Mouse (Mus musculus) kidney, adult 2 months (tissue): Measurements from ENCODE around the gene Plppr2. TPM values are rescaled to one million over a fixed set of nuclear protein-coding genes. Genes with fewer than 3 reads are reported as not detected.

Source experiments
- DNase-seq: peaks from one replicate; pipeline ENCODE4 v3.0.0; 2021
- H3K27ac ChIP-seq: fragments of 200-500 bp; 2 replicates; pipeline ENCODE4 v1.5.1; 2012; ENCODE audit warnings: low read depth, low read length, control low read depth, inconsistent platforms; ENCODE audit not compliant: insufficient read depth
- H3K27me3 ChIP-seq: fragments of 200-500 bp; replicated peaks from 2 replicates; pipeline ENCODE4 v1.6.1; 2012; ENCODE audit warnings: mild to moderate bottlenecking, moderate library complexity, low read length, inconsistent platforms; ENCODE audit not compliant: control insufficient read depth, insufficient read depth
- H3K36me3 ChIP-seq: fragments of 200-500 bp; 2 replicates; pipeline ENCODE4 v1.6.1; 2012; ENCODE audit warnings: mild to moderate bottlenecking, moderate library complexity, low read length, inconsistent platforms; ENCODE audit not compliant: control insufficient read depth, insufficient read depth
- H3K4me1 ChIP-seq: fragments of 200-500 bp; 2 replicates; pipeline ENCODE4 v1.6.1; 2011; ENCODE audit warnings: low read length; ENCODE audit not compliant: control insufficient read depth, insufficient read depth
- H3K4me3 ChIP-seq: fragments of 200-500 bp; 2 replicates; pipeline ENCODE4 v1.5.1; 2011; ENCODE audit warnings: mild to moderate bottlenecking, low read depth, low read length, control low read depth; ENCODE audit not compliant: insufficient read depth
- CTCF ChIP-seq: fragments of 200-500 bp; conservative IDR thresholded peaks from 2 replicates; pipeline ENCODE4 v1.5.1; 2011; ENCODE audit warnings: low read depth, mild to moderate bottlenecking, control low read depth, low read length, moderate library complexity, mixed read lengths; ENCODE audit not compliant: insufficient read depth, insufficient read length
- POLR2A ChIP-seq: fragments of 200-500 bp; IDR thresholded peaks from one replicate; pipeline ENCODE4 v1.6.1; 2011; ENCODE audit warnings: low read depth, low read length, control low read depth
- WGBS: fragments of 180-500 bp; shearing (Covaris S2); methylation state at CpG from one replicate; pipeline ENCODE4 v1.1.7; 2018; 5-methylcytosine and 5-hydroxymethylcytosine counted together
- polyA plus RNA-seq: library from polyadenylated mRNA; depleted of rRNA; stranded (reverse); fragments of >200 nt; gene quantifications from 2 replicates; pipeline ENCODE4 v1.2.3, GENCODE M21; 2012; rRNA removed

The Plppr2 gene
- polyA plus RNA-seq, 1 experiment = 6.0 TPM

GRCm38 (mm10) chr9:21992227-21992626 is 55.4 kb downstream of the Plppr2 start:
- WGBS = 59% methylated on average over 4 of the region's 4 CpGs
- H3K4me3 ChIP-seq = no peak overlapping the region
- no peaks in the 10 kb centered on the region for H3K27me3 ChIP-seq
- peaks cover 7% of the 10 kb centered on the region for H3K4me1 ChIP-seq
- H3K27ac ChIP-seq = no peak overlapping the region
- TF ChIP-seq POLR2A (no peak), CTCF (no peak)
- no peaks in the 10 kb centered on the region for H3K36me3 ChIP-seq
- DNase-seq = peak; percentile 63

DNA sequence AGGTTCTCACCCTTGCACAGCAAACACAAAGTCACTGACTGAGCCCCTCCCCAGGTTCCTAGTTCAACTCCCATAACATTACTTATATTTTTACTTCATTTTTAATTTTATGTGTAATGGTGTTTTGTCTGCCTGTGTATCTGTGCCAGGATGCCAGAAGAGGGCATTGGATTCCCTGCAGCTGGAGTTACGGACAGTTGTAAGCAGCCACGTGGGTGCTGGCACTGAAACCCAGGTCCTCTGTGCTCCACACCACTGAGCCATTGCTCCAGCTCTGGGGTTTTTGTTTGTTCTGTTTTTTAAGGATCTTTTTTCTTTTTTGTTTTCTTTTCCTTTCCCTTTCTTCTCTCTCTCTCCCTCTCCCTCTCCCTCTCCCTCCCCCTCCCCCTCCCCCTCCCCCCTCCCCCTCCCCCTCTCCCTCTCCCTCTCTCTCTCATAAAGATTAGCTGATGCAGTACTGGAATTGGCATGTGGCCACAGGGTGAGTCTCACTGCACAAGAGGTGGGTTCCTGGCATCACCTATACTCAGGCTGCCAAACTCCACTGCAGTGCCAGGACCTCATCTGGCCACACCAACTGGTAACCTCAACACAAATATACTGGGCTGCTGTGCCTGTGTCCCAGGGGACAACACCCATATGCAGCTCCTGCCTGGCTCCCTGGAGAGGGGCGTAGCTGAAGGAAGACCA is 59.5 kb downstream of the Plppr2 start:
- WGBS = 81% methylated on average over 3 of the region's 3 CpGs
- Histone ChIP-seq H3K4me3 (no peak overlapping the region), H3K27ac (no peak overlapping the region), H3K27me3 (no peaks in the 10 kb centered on the region), H3K36me3 (no peaks in the 10 kb centered on the region), H3K4me1 (no peaks in the 10 kb centered on the region; the same call in 1 of the 2 replicates)
- DNase-seq = no peak
- TF ChIP-seq CTCF (no peak), POLR2A (no peak)

Other genes with a start within 250 kb of the Plppr2 start
- 26.9 and 28.8 TPM in 2 replicates for gene Ldlr, start 213.6 kb upstream of the Plppr2 start, polyA plus RNA-seq
- gene Spc24, start 176.7 kb upstream of the Plppr2 start, polyA plus RNA-seq = 3.4 and 6.0 TPM in 2 replicates
- 21.8 and 23.6 TPM in 2 replicates for gene Kank2, start 138.3 kb upstream of the Plppr2 start, polyA plus RNA-seq
- 11.9 and 19.5 TPM in 2 replicates for gene Angptl8, start 101.5 kb upstream of the Plppr2 start, polyA plus RNA-seq
- gene Dock6, start 84.4 kb upstream of the Plppr2 start, polyA plus RNA-seq = 67.7 and 84.6 TPM in 2 replicates
- gene Rab3d, start 18.8 kb upstream of the Plppr2 start, polyA plus RNA-seq = 27.1 and 32.9 TPM in 2 replicates
- 4.3 and 4.8 TPM in 2 replicates for gene Ccdc159, start 9.6 kb upstream of the Plppr2 start, polyA plus RNA-seq
- 313 and 353 TPM in 2 replicates for gene Tmem205, start 9.5 kb upstream of the Plppr2 start, polyA plus RNA-seq
- 10.5 and 10.9 TPM in 2 replicates for gene Swsap1, start 18.7 kb downstream of the Plppr2 start, polyA plus RNA-seq
- gene Epor, start 26.5 kb downstream of the Plppr2 start, polyA plus RNA-seq = 14.0 and 16.7 TPM in 2 replicates
- gene Rgl3, start 52.4 kb downstream of the Plppr2 start, polyA plus RNA-seq = 88.2 and 111 TPM in 2 replicates
- gene Ccdc151, start 65.6 kb downstream of the Plppr2 start, polyA plus RNA-seq = 2.5 and 2.9 TPM in 2 replicates
- 94.9 and 103 TPM in 2 replicates for gene Prkcsh, start 65.8 kb downstream of the Plppr2 start, polyA plus RNA-seq
- gene Elavl3, start 115.0 kb downstream of the Plppr2 start, polyA plus RNA-seq = 0.62 and 0.64 TPM in 2 replicates
- not detected in 2 replicates for gene Gm49318, start 134.2 kb downstream of the Plppr2 start, polyA plus RNA-seq
- gene Zfp653, start 134.3 kb downstream of the Plppr2 start, polyA plus RNA-seq = 13.6 and 15.8 TPM in 2 replicates
- 130 and 143 TPM in 2 replicates for gene Ecsit, start 148.4 kb downstream of the Plppr2 start, polyA plus RNA-seq
- gene Cnn1, start 162.2 kb downstream of the Plppr2 start, polyA plus RNA-seq = 2.8 and 12.0 TPM in 2 replicates
- gene Elof1, start 180.1 kb downstream of the Plppr2 start, polyA plus RNA-seq = 163 and 174 TPM in 2 replicates
- gene Acp5, start 198.7 kb downstream of the Plppr2 start, polyA plus RNA-seq = 166 and 178 TPM in 2 replicates
- gene Pigyl, start 219.8 kb downstream of the Plppr2 start, polyA plus RNA-seq = 71.4 and 76.5 TPM in 2 replicates